Mouse (Mus musculus): ENCODE data around the gene Usp46. TPM values are rescaled to one million over a fixed set of nuclear protein-coding genes. Genes with fewer than 3 reads are reported as not detected.

Usp46 gene
- total and polyA plus RNA-seq, 3 experiments: 1.7 to 22.5 (median 16.3) TPM

GRCm38 (mm10) chr5:74005936-74006335 lies 62.3 kb downstream of the Usp46 start:
- peaks cover 17% of the 10 kb centered on the region for H3K4me1 ChIP-seq (ENCODE audit: insufficient read depth, low read depth, low read length)
- ATAC-seq (ENCODE audit: extremely low read depth, insufficient number of reproducible peaks, low FRiP score, poor library complexity, severe bottlenecking) (no peak), DNase-seq (ENCODE audit: low spot score) (no peak)
- H3K36me3 ChIP-seq (replicated peaks): peaks cover 88% of the 10 kb centered on the region
- TF ChIP-seq POLR2AphosphoS5 (IDR thresholded peaks at IDR 0.05; ENCODE audit: insufficient replicate concordance, low read depth, low read length): no peak
- TF ChIP-seq GATA1 (IDR thresholded peaks at IDR 0.05; ENCODE audit: borderline replicate concordance, low read length): no peak
- TF ChIP-seq TAL1 (conservative IDR thresholded peaks at IDR 0.05; ENCODE audit: low read depth, low read length): no peak
- no peak for TF ChIP-seq GATA2 (IDR thresholded peaks at IDR 0.05; ENCODE audit: borderline replicate concordance, low read depth, low read length)
- no peak for TF ChIP-seq CTCF (IDR thresholded peaks at IDR 0.05; ENCODE audit: low read depth, low read length)
- no peaks in the 10 kb centered on the region for H3K9me3 ChIP-seq (replicated peaks)
- H3K4me3 ChIP-seq (ENCODE audit: low read depth, low read length): no peak overlapping the region
- H3K27me3 ChIP-seq (ENCODE audit: insufficient read depth, low read length): no peaks in the 10 kb centered on the region

- H3K4me1 ChIP-seq (ENCODE audit: insufficient read depth, low read depth, low read length): peaks cover 31% of the 10 kb centered on the region
- no peak overlapping the region for H3K4me3 ChIP-seq (ENCODE audit: low read depth, low read length)
- ATAC-seq (ENCODE audit: extremely low read depth, insufficient number of reproducible peaks, low FRiP score, poor library complexity, severe bottlenecking) (no peak), DNase-seq (ENCODE audit: low spot score) (no peak)
- TF ChIP-seq CTCF (IDR thresholded peaks at IDR 0.05; ENCODE audit: low read depth, low read length) (no peak), GATA1 (IDR thresholded peaks at IDR 0.05; ENCODE audit: borderline replicate concordance, low read length) (no peak), POLR2AphosphoS5 (IDR thresholded peaks at IDR 0.05; ENCODE audit: insufficient replicate concordance, low read depth, low read length) (no peak), TAL1 (conservative IDR thresholded peaks at IDR 0.05; ENCODE audit: low read depth, low read length) (no peak), GATA2 (IDR thresholded peaks at IDR 0.05; ENCODE audit: borderline replicate concordance, low read depth, low read length) (no peak)
- no peaks in the 10 kb centered on the region for H3K9me3 ChIP-seq (replicated peaks)
- H3K36me3 ChIP-seq (replicated peaks): peaks cover 78% of the 10 kb centered on the region
- no peaks in the 10 kb centered on the region for H3K27me3 ChIP-seq (ENCODE audit: insufficient read depth, low read length)
These were observed 66.5 kb downstream of the Usp46 start for GRCm38 (mm10) chr5:74001743-74002142.

GRCm38 (mm10) chr5:73998966-73999365 lies 69.3 kb downstream of the Usp46 start:
- DNase-seq (ENCODE audit: low spot score) (no peak), ATAC-seq (ENCODE audit: extremely low read depth, insufficient number of reproducible peaks, low FRiP score, poor library complexity, severe bottlenecking) (no peak)
- H3K27me3 ChIP-seq (ENCODE audit: insufficient read depth, low read length): no peaks in the 10 kb centered on the region
- no peaks in the 10 kb centered on the region for H3K9me3 ChIP-seq (replicated peaks)
- peaks cover 57% of the 10 kb centered on the region for H3K36me3 ChIP-seq (replicated peaks)
- H3K4me3 ChIP-seq (ENCODE audit: low read depth, low read length): no peak overlapping the region
- TF ChIP-seq GATA1 (IDR thresholded peaks at IDR 0.05; ENCODE audit: borderline replicate concordance, low read length) (no peak), TAL1 (conservative IDR thresholded peaks at IDR 0.05; ENCODE audit: low read depth, low read length) (no peak), CTCF (IDR thresholded peaks at IDR 0.05; ENCODE audit: low read depth, low read length) (no peak), POLR2AphosphoS5 (IDR thresholded peaks at IDR 0.05; ENCODE audit: insufficient replicate concordance, low read depth, low read length) (no peak), GATA2 (IDR thresholded peaks at IDR 0.05; ENCODE audit: borderline replicate concordance, low read depth, low read length) (no peak)
- H3K4me1 ChIP-seq (ENCODE audit: insufficient read depth, low read depth, low read length): peaks cover 37% of the 10 kb centered on the region

- DNase-seq (ENCODE audit: low spot score): no peak
- no peak overlapping the region for H3K4me3 ChIP-seq (ENCODE audit: low read depth, low read length)
- TF ChIP-seq GATA1 (IDR thresholded peaks at IDR 0.05; ENCODE audit: borderline replicate concordance, low read length): no peak
- no peak for TF ChIP-seq GATA2 (IDR thresholded peaks at IDR 0.05; ENCODE audit: borderline replicate concordance, low read depth, low read length)
- no peak for TF ChIP-seq POLR2AphosphoS5 (IDR thresholded peaks at IDR 0.05; ENCODE audit: insufficient replicate concordance, low read depth, low read length)
- TF ChIP-seq TAL1 (conservative IDR thresholded peaks at IDR 0.05; ENCODE audit: low read depth, low read length): no peak
- no peak for TF ChIP-seq CTCF (IDR thresholded peaks at IDR 0.05; ENCODE audit: low read depth, low read length)
- ATAC-seq (ENCODE audit: extremely low read depth, insufficient number of reproducible peaks, low FRiP score, poor library complexity, severe bottlenecking): no peak
- peaks cover 22% of the 10 kb centered on the region for H3K36me3 ChIP-seq (replicated peaks)
- no peaks in the 10 kb centered on the region for H3K9me3 ChIP-seq (replicated peaks)
- H3K27me3 ChIP-seq (ENCODE audit: insufficient read depth, low read length): 0 out of 2 replicates have a peak, but pooled peaks cover 3% of the 10 kb centered on the region
- H3K4me1 ChIP-seq (ENCODE audit: insufficient read depth, low read depth, low read length): peaks cover 10% of the 10 kb centered on the region
These were observed 73.4 kb downstream of the Usp46 start for GRCm38 (mm10) chr5:73994850-73995249.

GRCm38 (mm10) chr5:73993538-73993937 lies 74.7 kb downstream of the Usp46 start:
- DNase-seq (ENCODE audit: low spot score): no peak
- TF ChIP-seq GATA2 (IDR thresholded peaks at IDR 0.05; ENCODE audit: borderline replicate concordance, low read depth, low read length) (no peak), CTCF (IDR thresholded peaks at IDR 0.05; ENCODE audit: low read depth, low read length) (no peak), GATA1 (IDR thresholded peaks at IDR 0.05; ENCODE audit: borderline replicate concordance, low read length) (no peak), TAL1 (conservative IDR thresholded peaks at IDR 0.05; ENCODE audit: low read depth, low read length) (no peak), POLR2AphosphoS5 (IDR thresholded peaks at IDR 0.05; ENCODE audit: insufficient replicate concordance, low read depth, low read length) (no peak)
- Histone ChIP-seq H3K4me1 (ENCODE audit: insufficient read depth, low read depth, low read length) (peaks cover 6% of the 10 kb centered on the region), H3K9me3 (replicated peaks) (no peaks in the 10 kb centered on the region), H3K27me3 (ENCODE audit: insufficient read depth, low read length) (0 out of 2 replicates have a peak, but pooled peaks cover 3% of the 10 kb centered on the region), H3K36me3 (replicated peaks) (peaks cover 12% of the 10 kb centered on the region), H3K4me3 (ENCODE audit: low read depth, low read length) (no peak overlapping the region)
- ATAC-seq (ENCODE audit: extremely low read depth, insufficient number of reproducible peaks, low FRiP score, poor library complexity, severe bottlenecking): no peak

- peaks cover 3% of the 10 kb centered on the region for H3K36me3 ChIP-seq (replicated peaks)
- H3K9me3 ChIP-seq (replicated peaks): no peaks in the 10 kb centered on the region
- no peak overlapping the region for H3K4me3 ChIP-seq (ENCODE audit: low read depth, low read length)
- DNase-seq (ENCODE audit: low spot score) (no peak), ATAC-seq (ENCODE audit: extremely low read depth, insufficient number of reproducible peaks, low FRiP score, poor library complexity, severe bottlenecking) (no peak)
- TF ChIP-seq CTCF (IDR thresholded peaks at IDR 0.05; ENCODE audit: low read depth, low read length) (no peak), POLR2AphosphoS5 (IDR thresholded peaks at IDR 0.05; ENCODE audit: insufficient replicate concordance, low read depth, low read length) (no peak), GATA1 (IDR thresholded peaks at IDR 0.05; ENCODE audit: borderline replicate concordance, low read length) (no peak), GATA2 (IDR thresholded peaks at IDR 0.05; ENCODE audit: borderline replicate concordance, low read depth, low read length) (no peak), TAL1 (conservative IDR thresholded peaks at IDR 0.05; ENCODE audit: low read depth, low read length) (no peak)
- H3K27me3 ChIP-seq (ENCODE audit: insufficient read depth, low read length): 0 out of 2 replicates have a peak, but pooled peaks cover 6% of the 10 kb centered on the region
- H3K4me1 ChIP-seq (ENCODE audit: insufficient read depth, low read depth, low read length): peaks cover 6% of the 10 kb centered on the region
These were observed 75.9 kb downstream of the Usp46 start for GRCm38 (mm10) chr5:73992321-73992720.

Measured in G1E (cell line).